In the genomic region with DNA sequence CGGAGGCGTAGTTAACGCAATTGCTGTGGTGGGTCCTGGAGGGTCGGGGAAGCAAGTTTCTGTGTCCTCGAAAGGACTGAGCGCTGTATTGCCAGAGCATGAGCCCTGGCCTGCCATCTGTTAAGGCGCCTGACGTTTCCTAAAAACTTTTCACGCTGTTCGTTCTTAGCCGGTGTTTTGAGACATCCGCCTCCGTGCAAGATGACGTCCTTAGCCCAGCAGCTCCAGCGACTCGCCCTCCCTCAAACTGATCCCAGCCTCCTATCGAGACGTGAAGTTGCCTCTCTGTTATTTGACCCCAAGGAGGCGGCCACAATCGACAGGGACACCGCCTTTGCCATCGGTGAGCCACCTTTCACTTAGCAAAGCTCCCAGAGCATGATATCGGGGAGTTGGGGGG, we compare ENCODE assay signal across 8 mouse cellular contexts. TPM values are rescaled to one million over a fixed set of nuclear protein-coding genes. Genes with fewer than 3 reads are reported as not detected.
A peak's percentile ranks its signal among the peaks of the same experiment; 100 is the strongest.
DNase-seq lines count a peak whose midpoint lies in the region; ATAC-seq and TF ChIP-seq lines count a peak whose summit lies in the region.

No protein-coding gene starts in this region.

- H3K36me3 ChIP-seq in limb, embryonic 10.5 days = peaks cover 33% of the 10 kb centered on the region
- peaks cover 6% of the 10 kb centered on the region; the same call in 1 of the 2 replicates for H3K36me3 ChIP-seq in midbrain, postnatal 0 days (ENCODE audit: insufficient read depth, low read length)

- ATAC-seq in midbrain, postnatal 0 days (ENCODE audit: low FRiP score) = peak; percentile 27

- peaks cover 5% of the 10 kb centered on the region; the same call in 1 of the 2 replicates for H3K27me3 ChIP-seq in limb, embryonic 10.5 days (ENCODE audit: low read depth, poor library complexity, severe bottlenecking)
- no peaks in the 10 kb centered on the region for H3K27me3 ChIP-seq in midbrain, postnatal 0 days (ENCODE audit: insufficient read depth, low read length)

- peak overlapping the region; percentile 92 for H3K4me3 ChIP-seq in embryonic fibroblast, embryonic 13.5 days (ENCODE audit: insufficient read depth, low read length)
- peak overlapping the region; percentile 90 for H3K4me3 ChIP-seq in limb, embryonic 10.5 days
- H3K4me3 ChIP-seq in midbrain, postnatal 0 days (ENCODE audit: low read depth, low read length) = peak overlapping the region; percentile 86

- H3K27ac ChIP-seq in embryonic fibroblast, embryonic 13.5 days (ENCODE audit: insufficient read depth, low read length) = no peak overlapping the region
- peak overlapping the region; percentile 46; the same call in 1 of the 2 replicates for H3K27ac ChIP-seq in limb, embryonic 10.5 days
- no peak overlapping the region for H3K27ac ChIP-seq in midbrain, postnatal 0 days (ENCODE audit: low read depth, low read length)

- peak overlapping the region; percentile 97 for H3K4me2 ChIP-seq in midbrain, postnatal 0 days (ENCODE audit: low read depth, low read length, poor library complexity, severe bottlenecking)

- peaks cover 5% of the 10 kb centered on the region for H3K4me1 ChIP-seq in embryonic fibroblast, embryonic 13.5 days (ENCODE audit: control insufficient read depth, insufficient read depth, low read length)
- peaks cover 8% of the 10 kb centered on the region for H3K4me1 ChIP-seq in limb, embryonic 10.5 days
- H3K4me1 ChIP-seq in midbrain, postnatal 0 days (ENCODE audit: insufficient read depth, low read length) = peaks cover 3% of the 10 kb centered on the region; the same call in 1 of the 2 replicates

- H3K9ac ChIP-seq in midbrain, postnatal 0 days (replicated peaks; ENCODE audit: low read length, poor library complexity, severe bottlenecking) = peak overlapping the region; percentile 56

- TF ChIP-seq POLR2A in embryonic fibroblast, embryonic 13.5 days (IDR thresholded peaks at IDR 0.05; ENCODE audit: low read depth, low read length) = no peak

- no peak for TF ChIP-seq CTCF in embryonic fibroblast, embryonic 13.5 days (IDR thresholded peaks at IDR 0.05; ENCODE audit: borderline replicate concordance, insufficient read depth, low read length)
- no peak for TF ChIP-seq CTCF in midbrain, postnatal 0 days (IDR thresholded peaks at IDR 0.05)

- WGBS in limb, embryonic 10.5 days = under 1% methylated on average over 23 of the region's 23 CpGs
- under 1% methylated on average over 23 of the region's 23 CpGs for WGBS in midbrain, postnatal 0 days

- peak; percentile 25 for DNase-seq in layer of hippocampus, adult 9-11 months
- no peak for DNase-seq in layer of hippocampus, postnatal 10 days (ENCODE audit: low spot score in 2 of 2)
- peak; percentile 74 for DNase-seq in R1 (ENCODE audit: low read depth, low spot score)
- DNase-seq in limb, embryonic 10.5 days (ENCODE audit: low spot score) = no peak
- DNase-seq in midbrain, postnatal 0 days (ENCODE audit: low spot score) = no peak
- DNase-seq in frontal cortex, postnatal 10 days (ENCODE audit: low spot score in 2 of 2) = no peak
- no peak for DNase-seq in gastrocnemius, postnatal 36 days

- intact Hi-C loops in gastrocnemius, postnatal 36 days (cut with DNase I) = loop anchor here (5.0 kb wide), 2 partner anchors 42 to 188 kb away; no protein-coding TSS in a partner anchor

- no peaks in the 10 kb centered on the region for H3K9me3 ChIP-seq in limb, embryonic 10.5 days (replicated peaks)
- H3K9me3 ChIP-seq in midbrain, postnatal 0 days (ENCODE audit: low read length) = no peaks in the 10 kb centered on the region

RNA-seq across cellular contexts. Expression of a gene that starts 0.7 kb away (rescaled TPM):
- total RNA-seq in layer of hippocampus, postnatal 10 days (2021) = 10 to 100 TPM; 23.4 to 37.0 TPM
- 29.1 and 34.0 TPM in 2 replicates for polyA plus RNA-seq in embryonic fibroblast, embryonic 13.5 days (2011; ENCODE audit: insufficient read length, low read depth, missing spikeins)
- 39.1 and 39.8 TPM in 2 replicates for polyA plus RNA-seq in limb, embryonic 10.5 days (2016; fragmentation: Nextera tagmentation; extraction: Ambion mirVana)
- 13.1 and 18.5 TPM in 2 replicates for total RNA-seq in midbrain, postnatal 0 days (2014; rRNA removed)
- 5.1 and 5.9 TPM in 2 replicates for polyA plus RNA-seq in midbrain, postnatal 0 days (2015; fragmentation: Nextera tagmentation; extraction: Ambion mirVana)
- total RNA-seq in gastrocnemius, postnatal 36 days (2021) = 10 to 100 TPM; 13.7 to 14.1 TPM

RNA-seq across cellular contexts. Expression of a gene that starts 55.0 kb away (rescaled TPM):
- total RNA-seq in layer of hippocampus, postnatal 10 days (2021) = 10 to 100 TPM; 18.4 to 22.6 TPM
- not detected in 2 replicates for polyA plus RNA-seq in embryonic fibroblast, embryonic 13.5 days (2011; ENCODE audit: insufficient read length, low read depth, missing spikeins)
- 1.3 and 2.6 TPM in 2 replicates for polyA plus RNA-seq in limb, embryonic 10.5 days (2016; fragmentation: Nextera tagmentation; extraction: Ambion mirVana)
- total RNA-seq in midbrain, postnatal 0 days (2014; rRNA removed) = 5.7 and 8.6 TPM in 2 replicates
- 3.7 and 4.0 TPM in 2 replicates for polyA plus RNA-seq in midbrain, postnatal 0 days (2015; fragmentation: Nextera tagmentation; extraction: Ambion mirVana)
- total RNA-seq in gastrocnemius, postnatal 36 days (2021) = 1,000 to 10,000 TPM; 1,044 to 1,453 TPM

Comparison
In these comparisons a context has a peak if more than half of its experiments do, and no peak if none do; other contexts are left out.
1. DNase-seq: peak in layer of hippocampus, adult 9-11 months (single experiment) and R1 (single experiment); none in layer of hippocampus, postnatal 10 days (0 of 2), limb, embryonic 10.5 days (single experiment), midbrain, postnatal 0 days (single experiment), frontal cortex, postnatal 10 days (0 of 2) and gastrocnemius, postnatal 36 days (0 of 2).
2. RNA of a gene that starts 55.0 kb away (total RNA-seq): 1,044 to 1,453 TPM in gastrocnemius, postnatal 36 days; 18.4 to 22.6 TPM in layer of hippocampus, postnatal 10 days and 5.7 to 8.6 TPM in midbrain, postnatal 0 days; every median in the first group is over 10 times any median in the second.
3. Peak in every context shown above with its lines, with median percentiles within 50 percentile points of each other: H3K4me3 ChIP-seq.